Mouse (Mus musculus) left cerebral cortex, adult 9 months (tissue): ENCODE measurements around the gene Car8.

ENCODE experiments used
- DNase-seq, 2 experiments: peaks; one replicate each; pipeline ENCODE4 v3.0.0; 2022; ENCODE audit warnings: low spot score in 2 of 2

Gene Car8

GRCm38 (mm10) chr4:8238560-8239305 lies at the start of gene Car8:
Car8 (minus strand) TSS chr4:8239041.
- DNase-seq = no peak

DNA sequence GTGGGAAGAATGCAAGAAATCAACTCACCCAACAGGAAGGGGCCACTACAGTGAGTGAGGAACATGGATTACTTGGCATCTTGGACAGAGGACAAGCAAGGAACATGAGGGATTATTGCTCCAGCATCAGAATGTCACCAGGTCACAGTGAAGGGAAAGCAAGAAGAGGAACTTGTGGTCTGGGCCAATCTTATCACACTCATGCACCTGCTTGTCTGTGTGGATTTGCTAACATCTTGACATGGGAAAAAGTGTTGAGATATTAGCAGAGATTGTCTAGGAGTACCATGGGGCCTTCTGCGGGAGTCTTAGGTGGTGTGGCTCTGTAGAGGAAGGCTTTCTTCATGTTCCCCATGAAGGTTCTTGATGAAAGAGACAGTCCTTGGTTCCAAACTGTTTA lies 46.1 kb upstream of the Car8 start:
- DNase-seq = no peak

DNA sequence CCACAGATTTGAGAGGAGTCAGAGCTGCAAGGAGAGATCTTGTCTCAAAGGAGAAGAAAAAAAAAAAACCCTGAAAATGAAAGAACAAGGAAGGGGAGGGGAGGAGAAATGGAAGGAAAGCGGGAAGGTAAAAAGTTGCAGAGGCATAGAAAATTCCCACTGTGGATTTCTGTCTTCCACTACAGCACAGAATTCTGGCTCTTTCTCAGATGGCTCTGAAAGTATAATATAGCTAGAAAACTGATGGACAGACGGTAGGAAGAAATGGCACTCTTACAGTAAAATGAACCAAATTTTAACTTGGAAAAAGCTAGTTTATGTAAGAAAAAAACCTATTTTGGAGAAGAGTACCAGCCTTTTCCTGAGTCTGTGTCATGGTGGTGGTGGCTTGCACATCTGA lies 39.3 kb upstream of the Car8 start:
- no peak for DNase-seq

DNA sequence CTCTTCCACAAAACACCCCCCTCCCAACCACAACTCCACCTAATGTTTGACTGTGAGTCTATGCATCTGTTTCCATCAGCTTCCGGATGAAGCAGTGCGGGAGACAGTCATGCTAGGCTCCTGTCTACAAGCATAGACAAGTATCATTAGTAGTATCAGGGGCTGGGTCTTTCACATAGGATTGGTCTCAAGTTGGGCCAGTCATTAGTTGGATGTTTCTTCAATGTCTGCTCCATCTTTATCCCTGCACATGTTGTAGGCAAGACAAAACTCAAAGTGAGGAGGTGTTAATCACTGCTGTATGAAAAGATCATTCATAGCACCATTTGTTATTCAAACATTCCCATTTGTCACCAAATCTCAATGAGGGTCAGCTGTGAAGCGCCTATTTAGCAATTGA lies 11.0 kb upstream of the Car8 start:
- no peak for DNase-seq

- DNase-seq = no peak
Measured at GRCm38 (mm10) chr4:8245495-8246063, 6.7 kb upstream of the Car8 start.

DNA sequence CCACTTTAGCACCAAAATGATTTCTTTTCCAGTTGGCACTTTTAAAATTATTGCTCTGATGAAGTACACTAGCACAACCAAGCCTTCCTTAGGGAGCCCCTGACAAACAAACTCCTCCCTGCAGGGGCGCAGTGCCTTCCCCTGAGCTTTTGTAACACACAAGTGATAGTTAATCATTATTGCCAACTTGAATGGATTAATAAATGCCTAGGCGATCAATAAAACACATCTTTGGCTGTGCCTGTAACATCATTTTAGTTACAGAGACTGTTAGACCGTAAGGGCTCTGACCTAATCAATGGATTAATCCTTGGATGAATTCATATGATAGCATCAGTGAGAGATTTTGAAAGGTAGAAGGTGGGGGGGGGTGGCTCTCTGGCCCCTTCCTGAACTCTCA lies 6.2 kb upstream of the Car8 start:
- no peak for DNase-seq

- no peak for DNase-seq
Measured at GRCm38 (mm10) chr4:8239699-8240098, 858 bp upstream of the Car8 start.

GRCm38 (mm10) chr4:8239306-8239670 lies 447 bp upstream of the Car8 start:
- no peak for DNase-seq

DNA sequence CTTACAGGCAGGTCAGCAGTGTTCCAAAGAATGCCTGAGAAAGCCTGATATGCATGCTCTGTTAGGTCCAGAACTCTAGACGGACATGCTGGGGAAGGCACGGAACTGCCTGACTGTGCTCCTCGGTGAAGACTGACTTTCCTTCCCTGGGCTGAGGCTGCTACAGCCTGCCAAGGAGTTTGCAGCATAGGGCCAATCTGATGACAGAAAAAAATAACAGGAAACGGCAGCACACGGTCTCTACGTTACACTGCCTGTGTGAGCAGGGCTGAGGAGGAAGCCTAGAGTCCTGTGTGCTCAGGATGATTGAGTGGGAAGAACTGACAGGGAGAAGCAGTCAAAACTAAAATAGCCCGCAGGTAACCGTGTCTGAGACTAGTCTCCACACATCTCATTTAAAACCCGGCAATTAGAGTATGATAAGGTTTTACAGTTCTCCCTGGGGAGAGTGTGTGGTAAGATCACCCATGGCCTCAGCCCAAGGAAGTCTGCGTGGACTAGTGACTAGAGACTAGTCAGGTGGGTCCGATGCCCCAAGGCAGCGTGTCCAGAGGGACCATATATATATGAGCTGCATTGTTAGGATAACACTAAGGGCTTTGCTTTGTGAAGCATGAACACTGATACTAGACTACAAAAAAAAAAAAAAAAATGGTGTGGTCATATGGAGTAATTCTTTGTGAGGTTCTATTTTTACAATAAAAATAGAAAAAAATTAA lies 6.3 kb downstream of the Car8 start:
- no peak for DNase-seq

DNA sequence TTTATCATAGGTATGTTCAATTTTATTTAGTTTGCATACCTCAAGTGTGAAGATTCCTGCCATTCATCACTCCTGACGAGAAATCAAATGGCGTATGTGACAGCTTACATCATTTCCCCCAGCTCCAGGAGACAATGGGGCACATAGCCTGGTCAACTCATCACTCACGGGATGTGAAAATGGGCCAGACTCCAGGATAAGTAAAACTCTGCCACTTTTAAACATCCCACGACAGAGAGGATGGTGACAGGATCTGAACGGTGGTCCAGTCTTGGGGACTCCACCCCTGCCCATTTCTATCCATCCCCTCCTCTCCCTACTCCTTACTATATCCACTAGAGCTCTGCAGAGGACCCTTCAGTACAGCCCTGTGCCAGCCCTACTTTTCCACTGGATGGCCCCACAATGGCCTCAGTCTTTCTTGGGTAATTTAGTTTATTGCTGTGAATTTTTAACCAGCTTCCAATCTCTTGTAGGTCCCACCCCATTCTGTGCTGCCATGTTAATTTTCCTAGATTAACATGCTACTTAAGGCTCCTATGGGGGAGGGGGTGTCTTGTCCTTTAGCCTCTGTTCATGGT lies 7.5 kb downstream of the Car8 start:
- no peak for DNase-seq

- DNase-seq = no peak
Measured at GRCm38 (mm10) chr4:8229661-8230298, 9.1 kb downstream of the Car8 start.

DNA sequence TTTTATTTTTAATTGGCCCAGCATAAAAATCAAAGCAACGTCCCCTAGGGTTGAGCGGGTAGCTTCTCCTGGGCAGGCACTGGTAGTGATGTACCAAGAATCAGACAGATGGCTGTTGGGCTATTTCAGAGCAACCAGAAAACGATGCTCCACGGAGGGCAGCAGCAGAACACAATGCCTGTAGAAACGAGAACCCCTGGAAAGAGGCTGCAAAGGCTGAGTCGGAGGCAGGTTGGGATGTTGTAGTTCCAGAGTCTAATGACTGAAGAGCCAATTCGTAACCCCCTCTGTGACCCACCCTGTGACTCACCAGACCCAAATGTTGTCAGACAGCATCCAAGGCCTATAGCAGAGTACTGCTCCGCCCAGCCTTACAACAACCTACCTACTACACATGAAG lies 19.9 kb downstream of the Car8 start:
- no peak for DNase-seq

DNA sequence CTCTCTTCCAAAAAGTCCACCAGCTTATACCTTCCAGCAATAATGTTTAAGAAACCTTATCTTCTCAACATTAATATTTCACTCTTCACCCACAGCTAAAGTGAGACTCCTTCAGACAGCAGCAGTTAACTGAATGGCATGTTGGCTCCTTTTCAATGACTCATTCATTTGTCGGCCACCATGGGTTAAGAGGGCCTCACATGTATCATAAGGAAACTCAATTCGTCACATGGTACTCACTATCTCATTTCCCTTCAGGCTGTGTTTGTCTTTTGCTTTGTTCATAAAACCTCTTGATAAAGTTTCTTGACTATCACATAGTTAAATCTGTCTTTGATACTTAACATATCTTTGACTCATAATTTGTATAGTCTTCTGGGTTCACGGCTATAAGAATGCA lies 20.8 kb downstream of the Car8 start:
- DNase-seq = no peak

DNA sequence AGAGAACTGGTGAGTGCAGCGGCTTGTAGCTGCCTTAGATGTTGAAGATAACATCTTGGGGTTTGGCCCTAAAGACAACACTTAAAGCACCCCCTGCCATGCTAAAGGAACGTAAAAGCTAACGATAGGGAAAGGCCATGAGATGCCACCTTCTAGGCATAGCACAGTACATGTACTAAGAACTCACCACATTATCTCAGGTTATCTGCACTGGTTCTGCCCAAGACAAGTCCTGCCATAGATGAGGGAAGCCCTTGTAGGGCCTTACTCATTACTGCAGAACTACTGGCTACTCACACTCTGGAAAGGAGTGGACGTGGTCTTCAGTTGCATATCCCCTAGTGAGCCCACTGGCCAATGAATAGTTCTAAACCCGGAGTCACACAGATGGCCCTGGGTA lies 21.6 kb downstream of the Car8 start:
- DNase-seq = no peak

- DNase-seq = peak in 1 of 2 experiments; percentile 8
Measured at GRCm38 (mm10) chr4:8216551-8216950, 22.3 kb downstream of the Car8 start.

- DNase-seq = no peak
Measured at GRCm38 (mm10) chr4:8213661-8214060, 25.2 kb downstream of the Car8 start.

DNA sequence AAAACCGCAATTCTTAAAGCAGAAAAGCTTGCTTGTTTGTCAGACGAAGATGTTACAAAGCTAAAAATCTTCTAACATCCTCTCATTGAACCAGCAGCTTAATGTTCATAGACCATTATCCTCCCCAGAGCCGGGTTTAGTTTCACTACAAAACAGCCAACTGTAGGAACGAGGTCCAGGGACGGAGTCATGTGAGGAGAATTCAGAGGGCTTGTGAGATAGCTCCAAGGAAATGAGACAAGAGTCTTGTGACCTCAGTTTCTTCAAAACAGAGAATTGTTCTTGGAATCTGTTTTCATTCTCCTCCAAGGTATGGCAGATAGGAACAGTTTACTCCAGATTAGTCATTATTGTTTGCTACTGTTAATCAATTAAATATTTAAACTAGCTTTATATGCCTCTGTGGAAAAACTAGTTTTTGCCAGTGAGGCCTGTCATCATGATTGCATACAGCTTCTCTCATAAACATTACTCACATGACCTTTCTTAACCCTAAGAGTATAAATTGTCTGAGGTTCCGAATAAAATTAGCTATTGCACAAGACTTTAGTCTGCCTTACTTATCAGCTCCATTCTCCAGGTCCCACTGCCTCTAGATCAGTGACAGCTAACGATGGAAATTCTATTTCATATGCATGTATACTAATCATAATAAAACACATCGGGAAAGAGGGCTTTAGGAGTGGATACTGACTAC lies 25.8 kb downstream of the Car8 start:
- DNase-seq = no peak

- DNase-seq = no peak
Measured at GRCm38 (mm10) chr4:8210452-8210851, 28.4 kb downstream of the Car8 start.

- DNase-seq = no peak
Measured at GRCm38 (mm10) chr4:8207924-8208323, 30.9 kb downstream of the Car8 start.

DNA sequence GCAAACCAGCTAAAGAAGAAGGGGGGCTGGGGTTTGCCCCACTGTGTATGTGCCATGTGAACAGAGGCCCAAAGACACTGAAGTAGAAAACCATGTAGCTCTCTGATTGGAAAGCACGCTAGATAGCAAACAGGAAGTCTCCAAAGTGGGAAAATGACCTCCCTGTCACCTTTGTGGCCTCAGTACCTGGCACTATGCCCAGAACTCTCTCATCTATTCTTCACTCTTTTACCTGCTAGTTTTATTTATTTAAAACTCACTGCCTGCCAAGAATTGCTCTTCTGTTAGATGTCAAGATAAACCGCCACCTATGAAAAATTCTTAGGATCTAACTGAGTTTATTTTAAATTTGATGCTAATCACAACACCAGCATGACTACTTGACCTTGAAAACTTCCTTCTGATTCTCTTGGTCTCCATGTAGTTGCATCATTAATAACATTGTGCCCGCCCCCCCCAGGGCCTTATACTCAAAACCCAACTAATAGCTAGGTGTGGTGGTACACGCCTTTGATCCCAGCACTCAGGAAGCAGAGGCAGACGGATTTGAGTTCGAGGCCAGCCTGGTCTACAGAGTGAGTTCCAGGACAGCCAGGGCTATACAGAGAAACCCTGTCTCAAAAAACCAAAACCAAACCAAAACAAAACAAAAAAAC lies 31.8 kb downstream of the Car8 start:
- no peak for DNase-seq

DNA sequence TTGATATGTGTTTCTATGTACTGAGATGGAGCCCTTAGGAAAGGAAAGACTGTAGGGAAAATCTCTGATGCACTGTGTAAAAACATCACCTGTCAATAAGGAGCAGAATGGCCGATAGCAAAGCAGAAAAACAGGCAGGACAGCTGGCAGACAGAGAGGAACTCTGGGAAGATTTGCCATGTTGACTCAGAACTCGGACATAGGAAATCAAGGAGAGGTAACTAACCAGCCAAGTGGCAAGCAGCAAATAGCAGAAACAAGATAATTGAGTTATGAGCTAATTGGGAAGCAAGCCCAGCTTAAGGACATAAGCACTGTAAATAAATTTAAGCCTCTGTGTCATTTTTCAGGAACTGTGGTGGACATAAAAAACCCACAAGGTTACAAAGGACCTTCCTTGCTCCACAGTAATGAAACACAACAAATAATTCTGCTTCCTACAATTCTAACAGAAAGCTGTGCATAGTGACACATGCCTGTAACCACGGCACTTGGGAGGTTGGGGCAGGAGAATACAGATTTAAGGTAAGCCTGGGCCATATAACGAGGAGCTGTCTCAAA lies 33.7 kb downstream of the Car8 start:
- DNase-seq = no peak
